Mouse (Mus musculus) retina, postnatal 1 day (tissue): ENCODE data around the gene Olfm4.

ENCODE experiments used
- DNase-seq: peaks from one replicate; pipeline ENCODE4 v3.0.0-alpha.2; 2012

Gene Olfm4

DNA sequence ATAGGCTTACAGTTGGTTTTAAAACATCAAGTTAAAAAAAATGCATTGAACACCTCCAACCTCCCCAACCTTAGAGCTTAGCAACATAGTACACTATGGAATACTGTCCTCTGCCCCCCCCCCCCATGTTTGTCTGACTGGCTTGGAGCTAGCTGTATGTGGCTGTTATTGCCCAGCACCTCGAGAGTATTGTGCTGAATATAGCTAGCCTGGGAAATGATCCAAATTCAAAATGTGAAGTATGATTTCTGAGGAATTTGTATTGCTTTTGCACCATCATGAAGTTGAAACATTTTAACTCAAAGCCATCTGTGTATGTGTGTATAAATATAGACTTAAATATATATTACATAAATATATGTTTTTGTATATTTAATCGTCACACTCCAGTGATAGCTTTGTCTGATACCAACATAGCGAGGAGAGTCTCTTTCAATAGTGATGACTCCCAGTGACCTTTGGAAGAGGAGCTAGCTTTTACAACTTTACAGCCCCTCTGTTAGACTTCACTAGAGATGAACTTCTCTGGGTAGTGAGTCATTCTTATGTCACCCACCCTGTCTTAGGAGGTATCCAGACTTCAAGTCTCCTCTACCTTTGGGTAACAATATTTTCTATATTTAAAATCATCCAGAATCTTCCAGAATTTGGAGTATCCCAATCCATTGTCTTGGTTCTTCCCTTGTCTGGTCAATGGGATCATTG lies 45.6 kb downstream of the Olfm4 start:
- no peak for DNase-seq

DNA sequence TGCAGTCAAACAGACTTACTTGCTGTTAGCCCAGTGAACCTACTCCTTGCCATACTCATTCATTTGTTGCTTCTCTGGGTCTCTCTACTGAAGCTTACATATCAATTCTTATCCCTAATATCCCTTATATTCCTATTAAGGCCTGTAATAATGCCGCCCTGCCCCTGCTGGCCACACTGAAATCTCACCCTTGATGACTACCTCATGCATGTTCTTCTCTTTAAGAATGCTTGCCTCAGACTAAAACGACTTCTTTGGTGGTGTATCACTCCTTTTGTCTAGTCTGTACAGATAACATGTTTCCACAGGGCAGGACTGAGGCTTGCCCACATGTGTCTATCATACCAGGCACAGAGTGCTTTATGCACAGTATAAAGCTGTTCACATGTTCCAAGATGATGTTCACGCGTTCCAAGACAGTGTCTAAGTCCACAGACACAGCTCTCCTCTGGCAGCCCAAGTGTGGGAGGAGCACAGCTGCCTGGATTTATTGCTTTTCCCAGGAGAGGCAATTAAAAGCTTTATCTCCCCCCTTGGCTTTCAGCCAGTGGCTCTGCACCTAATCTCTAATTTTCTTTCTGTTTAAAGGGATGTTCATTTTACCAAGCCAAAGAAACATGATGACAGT lies 55.9 kb downstream of the Olfm4 start:
- peak; percentile 74 for DNase-seq

DNA sequence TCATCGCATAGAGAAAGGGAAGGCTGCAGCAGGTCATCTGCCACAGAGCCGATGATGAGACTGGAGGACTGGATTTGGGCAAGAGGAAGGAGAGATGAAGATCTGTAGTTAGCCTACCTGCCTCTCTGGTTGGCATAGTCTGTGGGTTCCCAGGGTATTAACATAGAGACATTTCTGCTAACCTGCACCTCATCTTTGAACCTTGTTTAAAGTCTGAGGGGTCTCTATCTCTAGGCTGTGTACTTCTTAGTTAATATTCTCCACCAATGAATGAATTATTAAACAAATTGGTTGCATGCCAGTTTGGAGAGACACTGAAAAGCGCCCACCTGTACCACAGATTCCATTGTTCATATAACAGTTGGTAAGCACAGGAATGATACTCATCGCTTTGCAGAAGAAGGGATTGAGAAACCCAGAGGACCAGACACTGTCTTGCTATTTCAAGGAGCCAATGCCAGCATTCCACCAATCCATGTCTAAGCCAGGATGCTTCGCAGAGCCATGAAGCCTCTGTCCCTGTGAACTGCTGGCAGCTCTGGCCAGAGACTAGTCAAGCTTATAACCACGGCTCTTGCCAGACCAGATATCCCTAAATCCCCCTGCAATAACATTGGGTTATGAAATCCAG lies 62.3 kb downstream of the Olfm4 start:
- DNase-seq: no peak

DNA sequence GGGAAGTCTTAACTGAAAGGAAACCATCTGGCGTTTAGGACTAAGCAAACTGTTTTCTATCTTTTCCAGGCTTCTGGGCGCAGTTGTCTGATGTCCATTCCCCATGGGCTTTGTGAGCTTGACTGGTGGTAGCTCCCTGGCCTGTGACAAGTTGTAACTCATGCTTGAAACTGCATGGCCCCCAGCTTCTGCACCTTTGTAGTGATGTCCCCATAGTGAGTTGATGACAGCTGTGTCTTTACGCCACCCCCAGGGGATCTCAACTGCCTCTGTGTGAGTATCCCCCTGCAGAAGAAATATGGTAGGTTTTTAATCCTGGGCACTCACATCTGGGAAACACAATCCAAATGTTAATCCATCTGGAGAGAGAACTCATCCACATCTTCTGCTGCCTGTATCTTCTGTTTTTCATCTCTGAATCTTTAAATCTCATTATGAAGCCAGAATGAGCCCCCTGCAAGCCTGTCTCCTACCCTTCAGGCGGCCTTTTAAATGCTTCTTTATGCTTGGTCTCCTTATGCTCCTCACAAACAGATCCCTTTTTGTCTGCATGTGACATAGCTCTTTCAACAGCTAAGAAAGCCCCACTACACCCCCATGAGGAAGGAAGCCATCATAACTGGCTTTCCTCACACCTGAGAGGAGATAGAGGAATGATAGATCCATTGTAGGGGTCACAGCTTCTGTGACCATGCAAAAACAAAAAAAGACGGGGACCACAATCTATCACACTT lies 63.7 kb downstream of the Olfm4 start:
- DNase-seq: no peak

DNA sequence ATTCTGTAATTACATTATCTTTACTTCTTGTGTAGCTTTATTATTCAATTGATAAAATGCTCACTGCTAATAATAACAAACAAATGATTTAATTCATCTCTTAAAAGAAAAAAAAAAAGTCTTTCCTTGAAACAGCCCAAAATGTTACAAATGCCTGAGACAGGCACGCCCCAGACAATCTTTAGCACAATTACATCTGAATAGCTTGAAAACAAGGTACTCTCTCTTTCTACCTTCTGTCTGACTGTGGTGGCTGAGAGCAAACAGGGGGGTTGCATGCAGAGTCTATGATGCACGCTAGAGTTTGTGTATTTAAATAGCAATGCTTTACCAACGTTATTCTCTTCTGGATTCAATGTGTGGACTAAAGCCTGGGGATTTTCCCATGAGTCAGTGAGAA lies 71.8 kb downstream of the Olfm4 start:
- no peak for DNase-seq

DNA sequence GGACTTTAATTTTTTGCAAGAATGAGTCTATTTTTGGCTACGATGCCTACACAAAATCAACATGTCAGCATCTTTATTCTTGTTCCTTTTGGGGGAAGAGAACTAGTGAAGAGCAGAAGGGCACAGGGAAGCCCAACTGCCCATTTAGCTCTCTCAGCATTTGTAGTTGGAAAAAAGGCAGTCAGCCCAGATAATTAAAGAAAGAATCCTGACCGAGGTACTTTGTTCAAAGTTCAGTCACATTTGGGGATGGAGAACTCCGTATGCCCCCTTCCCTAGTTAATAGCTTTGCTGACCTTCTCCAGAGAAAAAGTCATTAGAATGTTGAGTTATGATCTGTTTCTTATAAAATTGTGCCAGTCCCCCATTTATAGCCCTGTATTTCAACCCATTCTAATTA lies 77.8 kb downstream of the Olfm4 start:
- DNase-seq: no peak

DNA sequence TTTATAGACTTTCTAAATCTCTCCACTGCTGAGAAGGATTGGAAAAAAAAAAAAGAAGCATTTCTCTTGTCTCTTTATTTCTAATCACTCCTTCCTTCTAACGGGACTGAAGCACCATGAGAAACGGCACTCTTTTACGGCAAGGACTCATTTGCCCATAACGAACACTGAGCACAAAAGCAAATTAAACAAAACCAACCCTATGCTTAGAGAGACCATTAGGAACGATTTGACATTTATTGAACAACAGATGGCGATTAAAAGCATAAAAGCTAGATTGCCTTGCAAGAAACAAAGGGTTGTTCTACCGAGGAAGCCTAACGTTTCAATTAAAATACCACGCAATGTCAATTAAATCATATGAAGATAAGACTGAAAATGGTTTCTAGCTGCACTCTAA lies 79.0 kb downstream of the Olfm4 start:
- DNase-seq: peak; percentile 8

DNA sequence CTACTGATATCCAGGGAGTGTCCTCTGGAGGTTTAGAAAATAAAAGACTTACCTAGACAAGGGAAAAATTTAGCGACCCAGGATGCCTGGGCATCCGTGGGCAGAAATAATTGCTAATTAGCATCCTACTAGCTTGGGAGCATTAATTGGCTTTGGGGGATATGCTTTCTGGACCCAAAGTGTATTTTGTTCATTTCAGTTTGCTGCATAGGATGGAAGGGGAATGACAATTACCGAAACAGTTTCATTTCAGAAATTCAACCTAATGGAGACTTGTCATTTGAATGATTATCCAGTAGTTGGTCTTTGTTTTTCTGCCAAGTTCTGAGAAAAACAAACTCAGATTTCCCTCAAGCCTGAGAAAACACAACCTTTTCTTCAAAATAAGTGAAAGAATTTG lies 86.7 kb downstream of the Olfm4 start:
- DNase-seq: no peak
